Mouse (Mus musculus) liver, adult 2 months (tissue): ENCODE measurements around the gene Trmt61a.

Experiments used
- CTCF ChIP-seq: fragments of 200-500 bp; IDR thresholded peaks from 2 replicates; pipeline ENCODE4 v1.5.1; 2011; ENCODE audit warnings: low read depth, low read length, control low read depth
- POLR2A ChIP-seq: fragments of 200-500 bp; IDR thresholded peaks from 2 replicates; pipeline ENCODE4 v1.6.1; 2011; ENCODE audit warnings: low read length, control low read depth; ENCODE audit not compliant: insufficient read depth; ENCODE audit errors: extremely low read depth

DNA sequence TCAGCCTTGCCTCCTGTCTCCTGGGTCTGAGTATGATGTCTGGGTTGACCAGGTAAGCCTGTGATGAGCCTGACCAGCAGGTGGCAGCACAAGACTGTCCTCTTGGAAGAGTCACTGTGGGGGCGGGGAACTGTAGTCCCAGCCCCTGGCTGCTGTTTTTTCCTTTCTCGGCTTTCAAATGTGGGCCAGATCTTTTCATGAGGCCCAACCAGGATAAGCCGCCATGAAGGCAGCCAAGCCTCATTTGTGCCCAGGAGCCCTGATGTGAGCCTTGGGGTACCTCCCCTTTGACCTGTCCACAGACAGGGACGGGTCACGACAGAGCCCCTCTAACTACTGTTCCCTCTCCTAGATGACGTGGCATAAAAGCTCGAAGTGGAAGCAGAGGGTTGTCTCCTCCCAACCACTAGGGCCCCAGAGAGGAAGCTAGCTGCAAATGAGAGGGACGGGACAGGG is 9.4 kb upstream of the Trmt61a start:
- TF ChIP-seq CTCF = peak; percentile 98
- TF ChIP-seq POLR2A = no peak
